Mouse (Mus musculus): ENCODE data around the gene Olfr881. TPM values are rescaled to one million over a fixed set of nuclear protein-coding genes. Genes with fewer than 3 reads are reported as not detected.

The Olfr881 gene
- not detected in 2 replicates for polyA plus RNA-seq (2012; rRNA removed)

GRCm38 (mm10) chr9:37991525-37991924 lies at the start of gene Olfr881:
TSS of gene Olfr881 (plus strand) at chr9:37991825.
- no peak for DNase-seq (ENCODE audit: low read depth)

- DNase-seq (ENCODE audit: low read depth), result no peak
Measured at GRCm38 (mm10) chr9:37998581-37999204, 7.1 kb downstream of the Olfr881 start.

GRCm38 (mm10) chr9:38000021-38000420 lies 8.4 kb downstream of the Olfr881 start:
- DNase-seq (ENCODE audit: low read depth), result no peak

- DNase-seq (ENCODE audit: low read depth), result no peak
Measured at GRCm38 (mm10) chr9:38025508-38025907, 33.9 kb downstream of the Olfr881 start, which contains the start of gene Olfr883. TSS of gene Olfr883 (plus strand) at chr9:38025808.

Other genes starting within 250 kb of the Olfr881 start
- not detected in 2 replicates for gene Olfr874, start 246.7 kb upstream of the Olfr881 start, polyA plus RNA-seq (2012; rRNA removed)
- gene Olfr875, start 220.0 kb upstream of the Olfr881 start, polyA plus RNA-seq (2012; rRNA removed), result not detected in 2 replicates
- not detected in 2 replicates for gene Olfr876, start 188.8 kb upstream of the Olfr881 start, polyA plus RNA-seq (2012; rRNA removed)
- gene Olfr877, start 137.6 kb upstream of the Olfr881 start, polyA plus RNA-seq (2012; rRNA removed), result 0.19 TPM in 1 of 2 replicates, not detected in the other
- not detected in 2 replicates for gene Olfr145, start 95.1 kb upstream of the Olfr881 start, polyA plus RNA-seq (2012; rRNA removed)
- not detected in 2 replicates for gene Olfr878, start 74.0 kb upstream of the Olfr881 start, polyA plus RNA-seq (2012; rRNA removed)
- gene Olfr883, start 34.0 kb downstream of the Olfr881 start, polyA plus RNA-seq (2012; rRNA removed), result not detected in 2 replicates
- gene Olfr884, start 54.7 kb downstream of the Olfr881 start, polyA plus RNA-seq (2012; rRNA removed), result not detected in 2 replicates
- not detected in 2 replicates for gene Olfr885, start 69.5 kb downstream of the Olfr881 start, polyA plus RNA-seq (2012; rRNA removed)
- gene Olfr887, start 92.2 kb downstream of the Olfr881 start, polyA plus RNA-seq (2012; rRNA removed), result not detected in 2 replicates
- gene Olfr888, start 116.3 kb downstream of the Olfr881 start, polyA plus RNA-seq (2012; rRNA removed), result not detected in 2 replicates
- not detected in 2 replicates for gene Olfr889, start 123.4 kb downstream of the Olfr881 start, polyA plus RNA-seq (2012; rRNA removed)
- not detected in 2 replicates for gene Olfr890, start 150.7 kb downstream of the Olfr881 start, polyA plus RNA-seq (2012; rRNA removed)
- gene Olfr891, start 189.0 kb downstream of the Olfr881 start, polyA plus RNA-seq (2012; rRNA removed), result not detected in 2 replicates
- not detected in 2 replicates for gene Olfr893, start 216.5 kb downstream of the Olfr881 start, polyA plus RNA-seq (2012; rRNA removed)
- gene Olfr894, start 226.2 kb downstream of the Olfr881 start, polyA plus RNA-seq (2012; rRNA removed), result not detected in 2 replicates